Mouse (Mus musculus) cerebellum, adult 8-10 months (tissue): ENCODE results near the gene Aox3.
A peak's percentile ranks its signal among the peaks of the same experiment; 100 is the strongest.

Experiments used
- DNase-seq: peaks from one replicate; pipeline ENCODE4 v3.0.0; 2022

Aox3 gene

DNA sequence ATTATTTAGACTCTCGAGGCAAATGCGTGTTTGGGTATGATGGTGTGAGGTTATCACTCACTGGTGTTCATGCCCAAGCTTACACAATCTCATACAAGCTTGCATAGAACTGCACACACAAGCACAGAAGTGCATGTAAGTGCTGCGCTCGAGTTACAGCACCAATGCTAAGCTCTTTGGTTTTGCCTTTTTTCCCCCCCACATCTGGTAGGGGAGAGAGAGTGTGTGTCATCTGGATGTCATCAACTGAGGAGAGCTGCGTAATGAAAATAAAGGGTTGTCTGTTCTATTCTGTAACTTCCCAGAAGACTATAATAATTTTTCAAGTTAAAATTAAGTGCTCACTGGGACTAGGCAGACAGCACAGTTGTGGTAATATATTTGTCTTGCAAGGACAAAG is 100.9 kb downstream of the Aox3 start:
- no peak for DNase-seq

DNA sequence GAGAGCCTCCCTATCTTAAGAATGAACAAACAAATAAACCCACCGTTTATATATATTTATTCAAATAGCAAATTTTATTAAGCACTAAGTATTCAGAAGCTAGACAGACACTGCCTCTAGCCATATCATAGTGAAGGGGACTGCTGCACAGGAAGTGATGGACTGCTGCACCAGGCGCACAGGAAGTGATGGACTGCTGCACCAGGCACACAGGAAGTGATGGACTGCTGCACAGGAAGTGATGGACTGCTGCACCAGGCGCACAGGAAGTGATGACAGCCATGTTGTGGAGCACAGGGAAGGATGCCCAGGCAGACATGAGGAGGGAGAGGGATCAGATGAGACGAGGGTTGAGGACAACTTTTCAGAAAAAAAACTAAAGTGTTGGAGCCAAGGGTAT is 102.4 kb downstream of the Aox3 start:
- DNase-seq: no peak

DNA sequence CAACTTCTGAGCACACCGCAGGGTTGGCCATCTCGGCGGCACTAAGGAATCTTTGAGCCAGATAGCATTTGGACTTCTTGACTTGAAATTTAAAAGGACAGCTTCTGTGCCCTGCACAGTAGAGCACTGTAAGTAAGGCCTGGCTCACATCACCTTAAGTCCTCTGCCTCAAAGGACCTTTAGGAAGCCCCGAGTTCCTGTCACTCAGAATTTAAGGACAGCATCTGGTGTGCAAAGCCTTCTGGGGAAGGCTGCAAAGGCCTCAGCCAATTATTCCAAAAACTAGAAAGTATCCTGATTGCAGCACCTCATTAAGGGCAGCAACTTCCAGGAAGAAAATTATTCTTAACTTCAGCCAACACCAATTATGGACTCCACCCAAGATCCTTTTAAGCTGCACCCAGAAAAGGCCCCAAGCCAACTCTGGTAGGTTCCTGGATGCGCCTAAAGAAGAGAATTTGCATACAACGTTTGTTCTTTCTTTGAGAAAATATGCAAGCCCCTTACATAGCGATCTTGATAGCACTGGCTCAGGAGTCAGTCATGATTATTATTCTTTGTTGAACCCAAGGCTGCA is 103.1 kb downstream of the Aox3 start:
- no peak for DNase-seq

DNA sequence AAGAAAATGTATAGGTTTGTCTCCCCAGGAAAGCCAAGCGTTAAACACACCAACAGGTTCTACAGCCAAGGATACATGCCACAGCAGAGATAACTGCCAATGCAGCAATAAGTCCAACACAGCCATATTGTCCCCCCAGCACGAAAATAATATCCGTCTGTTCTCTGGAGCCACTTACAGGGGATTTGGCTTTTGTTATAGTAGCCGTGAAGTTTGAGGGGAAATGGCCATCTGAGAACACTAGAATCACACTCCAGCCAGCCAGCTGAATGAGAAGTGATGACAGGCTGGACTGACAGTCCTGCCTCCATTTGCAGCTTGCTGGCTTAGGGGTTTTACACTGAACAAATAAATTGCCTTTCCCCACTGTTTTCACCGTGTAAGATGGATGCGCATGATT is 108.1 kb downstream of the Aox3 start:
- DNase-seq: peak; percentile 1

DNA sequence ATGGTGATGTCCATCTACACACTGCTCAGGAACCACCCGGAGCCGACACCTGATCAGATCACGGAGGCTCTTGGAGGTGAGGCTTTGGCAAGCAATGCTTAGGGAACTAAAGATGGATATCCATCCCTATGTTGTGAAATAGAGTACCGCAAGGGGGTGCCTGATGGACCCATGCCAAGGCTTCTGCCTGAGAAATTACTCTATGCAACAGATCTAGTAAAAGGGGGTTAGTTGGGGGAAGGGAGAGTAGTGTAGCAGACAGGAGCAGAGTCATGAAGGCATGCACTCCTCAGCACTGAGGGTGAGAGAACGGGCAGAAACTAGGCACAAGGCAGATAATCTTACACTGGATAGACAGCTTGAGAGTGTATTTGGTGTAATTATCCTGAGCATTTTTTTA is 108.9 kb downstream of the Aox3 start:
- no peak for DNase-seq

DNA sequence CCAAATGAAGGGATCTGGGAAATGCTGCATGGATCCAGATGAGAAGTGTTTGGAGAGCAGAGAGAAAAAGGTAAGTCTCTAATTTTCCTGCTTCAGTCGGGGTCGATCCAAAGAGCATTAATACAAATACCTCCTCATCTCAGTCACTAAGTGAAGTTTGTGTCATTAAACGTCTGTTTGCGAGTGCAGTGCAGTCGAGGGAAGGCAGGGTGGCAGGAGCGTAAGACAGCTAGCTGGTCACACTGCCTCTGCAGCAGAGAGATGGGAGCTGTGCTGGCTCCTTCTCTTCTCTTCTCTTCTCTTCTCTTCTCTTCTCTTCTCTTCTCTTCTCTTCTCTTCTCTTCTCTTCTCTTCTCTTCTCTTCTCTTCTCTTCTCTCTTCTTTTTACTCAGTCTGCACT is 115.2 kb downstream of the Aox3 start:
- DNase-seq: no peak

DNA sequence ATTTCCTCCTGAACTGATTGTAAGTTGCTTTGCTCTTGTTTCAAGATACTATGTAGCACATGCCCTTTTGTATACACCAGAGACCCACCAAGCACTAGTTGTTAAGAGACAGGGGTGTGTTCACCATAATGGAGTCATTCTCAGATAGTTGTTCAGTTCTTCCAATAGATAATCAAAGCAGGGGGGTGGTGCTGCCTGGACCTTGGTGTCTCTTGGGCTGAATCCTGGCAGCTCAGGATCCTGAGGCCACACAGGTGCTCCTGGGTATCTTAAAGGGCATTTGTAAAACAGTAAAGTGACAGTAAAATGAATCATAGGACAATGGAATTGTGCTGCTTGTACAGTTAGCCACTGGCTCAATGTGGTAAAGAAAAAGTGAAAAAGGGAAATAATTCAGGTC is 116.0 kb downstream of the Aox3 start:
- no peak for DNase-seq

DNA sequence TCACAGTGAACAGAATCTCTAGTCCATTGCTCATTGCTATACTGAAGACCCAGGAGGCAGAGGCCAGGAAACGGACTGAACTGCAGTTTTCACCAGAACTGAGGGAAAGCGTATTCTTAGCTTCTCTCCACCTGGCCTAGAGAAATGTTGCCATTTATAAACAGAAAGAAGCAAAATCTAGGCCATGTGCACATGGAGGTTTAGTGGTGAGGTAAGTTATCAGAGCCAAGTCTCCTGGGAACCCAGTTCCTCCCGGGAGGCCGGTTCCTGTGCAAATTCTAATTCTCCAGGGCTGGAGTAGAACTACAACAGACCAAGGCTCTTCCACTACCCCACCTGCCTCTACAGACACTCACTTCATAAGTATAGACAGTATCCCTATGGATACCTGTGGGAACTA is 116.8 kb downstream of the Aox3 start:
- DNase-seq: no peak

DNA sequence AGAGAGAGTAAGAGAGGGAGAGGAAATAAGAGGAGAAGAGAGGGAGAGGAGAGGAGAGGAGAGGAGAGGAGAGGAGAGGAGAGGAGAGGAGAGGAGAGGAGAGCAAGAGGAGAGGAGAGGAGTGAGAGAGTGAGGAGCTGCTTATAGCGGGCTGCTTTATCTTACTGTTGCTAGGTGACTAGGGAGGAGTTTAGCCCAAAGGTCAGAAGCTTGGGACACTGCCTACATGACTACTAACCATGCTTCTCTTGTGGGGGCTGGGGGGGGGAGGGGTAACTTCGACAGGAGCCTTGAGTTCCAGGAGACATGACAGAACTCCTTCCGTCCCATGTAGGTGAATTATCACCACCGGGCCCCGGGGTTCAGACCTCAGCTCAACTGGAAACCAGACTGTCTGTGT is 117.6 kb downstream of the Aox3 start:
- no peak for DNase-seq

DNA sequence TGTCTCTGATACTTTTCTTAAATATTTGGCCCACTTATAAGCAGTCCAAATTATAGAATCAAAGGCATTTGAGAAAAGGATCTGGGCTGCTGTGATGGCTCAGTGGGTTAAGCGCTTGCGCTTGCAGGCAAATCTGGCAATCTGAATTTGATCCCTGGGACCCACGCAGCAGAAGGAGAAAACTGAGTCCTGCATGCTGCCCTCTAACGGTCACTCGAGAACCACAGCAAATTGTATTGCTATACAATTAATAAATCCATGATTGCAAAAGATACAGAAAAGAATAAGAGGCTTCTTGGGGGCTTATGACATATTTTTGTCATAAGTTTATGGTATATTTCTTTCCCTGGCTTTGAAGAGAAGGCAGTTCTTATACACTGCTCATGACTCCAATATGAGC is 122.5 kb downstream of the Aox3 start:
- DNase-seq: no peak

DNA sequence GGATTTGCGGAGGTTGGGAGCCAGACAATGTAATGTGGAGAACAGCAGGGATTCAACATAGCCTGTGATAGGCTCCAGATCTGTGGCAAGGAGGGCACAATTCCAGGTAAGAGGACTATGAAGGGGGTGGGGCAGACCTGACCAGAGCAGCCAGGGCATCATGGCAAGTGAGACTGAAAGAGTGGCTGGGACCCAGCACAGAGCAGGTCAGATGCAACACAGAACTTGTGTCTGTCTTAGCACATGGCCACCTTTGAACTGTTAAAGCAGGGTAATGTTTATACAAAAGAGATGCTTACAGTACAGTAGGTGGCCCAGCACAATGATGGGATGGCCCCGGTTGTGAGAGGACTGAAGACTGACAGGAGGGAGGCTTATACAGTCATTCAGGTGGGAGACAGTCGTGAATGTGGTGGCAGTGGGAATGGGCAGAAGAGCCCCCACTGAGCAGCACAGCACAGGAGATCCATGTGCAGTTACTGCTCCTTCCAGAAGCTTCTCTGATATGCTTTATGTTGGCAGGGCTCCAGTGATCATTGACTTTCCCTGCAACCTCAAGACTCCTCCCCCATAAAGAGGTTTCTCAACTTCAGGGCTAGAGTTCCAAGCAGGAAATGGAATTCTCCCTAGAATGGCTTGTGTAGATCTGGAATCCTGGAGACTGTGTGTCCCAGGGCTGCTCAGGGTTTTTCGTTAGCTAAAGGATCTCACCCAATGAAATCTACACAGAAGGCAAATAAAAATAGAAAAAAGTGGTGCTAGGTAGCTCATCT is 124.8 kb downstream of the Aox3 start:
- DNase-seq: no peak

DNA sequence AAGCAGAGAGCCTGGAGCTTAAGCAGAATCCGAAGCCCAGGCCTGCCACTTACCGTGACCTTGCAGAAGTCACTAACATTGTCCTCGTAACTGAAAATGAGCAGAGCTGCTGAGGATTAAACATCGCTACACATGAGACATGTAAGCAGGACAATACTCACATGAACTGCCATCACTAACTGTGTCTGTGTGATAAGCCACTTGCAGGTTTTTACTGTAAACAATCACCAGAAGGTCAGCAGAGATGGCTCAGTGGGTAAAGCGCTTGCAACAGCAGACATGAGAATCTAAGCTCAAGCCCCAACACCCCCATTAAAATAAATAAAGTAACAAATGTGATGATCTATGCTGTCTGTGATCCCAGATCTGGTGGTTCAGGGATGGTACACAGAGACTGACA is 125.5 kb downstream of the Aox3 start:
- DNase-seq: no peak

DNA sequence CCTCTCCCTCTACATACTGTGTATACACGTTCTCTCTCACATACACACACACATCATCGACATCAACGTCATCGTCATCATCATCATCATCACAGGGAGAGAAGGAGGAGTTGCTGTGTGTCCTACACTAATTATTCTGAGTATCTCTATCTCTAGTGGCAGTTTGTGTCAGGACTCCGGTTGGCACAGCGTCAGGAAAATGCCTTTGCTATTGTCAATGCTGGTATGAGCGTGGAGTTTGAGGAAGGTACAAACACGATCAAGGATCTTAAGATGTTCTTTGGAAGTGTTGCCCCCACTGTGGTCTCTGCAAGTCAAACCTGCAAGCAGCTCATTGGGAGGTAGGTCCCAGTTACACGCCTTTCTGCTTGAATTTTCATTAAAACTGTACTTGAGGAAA is 126.0 kb downstream of the Aox3 start:
- DNase-seq: no peak

DNA sequence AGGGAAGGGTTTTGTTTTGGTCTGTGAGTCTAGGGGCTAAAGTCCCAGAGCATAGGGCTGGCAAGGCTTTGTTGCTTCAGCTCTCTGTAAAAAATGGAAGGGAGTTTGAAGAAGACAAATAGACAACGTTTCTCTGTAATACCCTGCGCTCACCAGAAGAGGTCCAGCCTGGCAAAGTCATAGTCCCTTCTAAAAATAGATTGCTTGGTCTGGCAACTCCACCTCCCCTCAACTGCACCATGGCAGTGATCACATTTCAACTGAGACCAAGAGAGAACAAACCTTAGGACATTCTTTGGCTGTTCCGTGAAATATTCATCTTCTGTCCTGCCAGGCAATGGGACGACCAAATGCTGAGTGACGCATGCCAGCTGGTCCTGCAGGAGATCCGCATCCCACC is 127.4 kb downstream of the Aox3 start:
- DNase-seq: no peak

DNA sequence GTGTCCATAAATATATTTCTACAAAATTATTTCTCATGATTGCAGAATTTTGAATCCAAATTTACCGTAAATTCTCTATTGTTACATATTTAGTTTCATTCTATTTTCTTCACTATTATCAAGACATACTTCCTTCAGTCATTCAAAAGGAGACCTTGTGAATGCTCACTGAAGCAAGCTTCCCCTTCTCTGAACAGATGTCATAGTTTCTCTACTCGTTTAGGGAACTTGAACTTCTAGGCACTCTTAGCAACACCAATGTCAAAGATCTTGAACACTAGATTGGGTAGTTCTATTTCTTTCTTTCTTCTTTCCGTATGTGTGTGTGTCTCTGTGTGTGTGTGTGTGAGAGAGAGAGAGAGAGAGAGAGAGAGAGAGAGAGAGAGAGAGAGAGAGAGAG is 131.6 kb downstream of the Aox3 start:
- no peak for DNase-seq

DNA sequence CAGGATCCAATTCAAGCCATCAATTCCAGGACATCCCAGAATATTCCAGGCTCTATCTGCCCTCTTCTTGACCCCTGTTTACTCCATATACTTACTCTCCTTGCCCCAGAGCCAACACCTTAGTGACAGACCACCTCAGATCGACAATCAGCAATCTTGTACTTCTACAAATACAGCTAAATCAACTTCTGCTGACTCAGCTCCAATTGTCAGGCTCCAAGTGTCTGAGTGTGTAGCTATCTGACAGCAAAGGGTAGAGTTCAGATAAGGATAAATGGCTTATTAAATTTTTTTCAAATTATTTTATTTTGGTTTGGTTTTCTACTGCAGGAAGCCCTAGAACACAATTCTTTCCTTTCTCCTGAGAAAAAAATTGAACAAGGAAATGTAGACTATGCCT is 135.6 kb downstream of the Aox3 start:
- no peak for DNase-seq
